Mouse (Mus musculus): Measurements from ENCODE around the gene Mical2.

Mical2 gene

GRCm38 (mm10) chr7:112275093-112275492, 49.4 kb downstream of the Mical2 start:
- no peak for DNase-seq (ENCODE audit: low read depth, low spot score)

GRCm38 (mm10) chr7:112275883-112276282, 50.2 kb downstream of the Mical2 start:
- no peak for DNase-seq (ENCODE audit: low read depth, low spot score)

GRCm38 (mm10) chr7:112276823-112277222, 51.2 kb downstream of the Mical2 start:
- DNase-seq (ENCODE audit: low read depth, low spot score), result no peak

GRCm38 (mm10) chr7:112278648-112279047, 53.0 kb downstream of the Mical2 start:
- DNase-seq (ENCODE audit: low read depth, low spot score), result no peak

GRCm38 (mm10) chr7:112280474-112280873, 54.8 kb downstream of the Mical2 start:
- no peak for DNase-seq (ENCODE audit: low read depth, low spot score)

- peak; percentile 81 for DNase-seq (ENCODE audit: low read depth, low spot score)
Measured at GRCm38 (mm10) chr7:112283606-112284310, 58.1 kb downstream of the Mical2 start.

GRCm38 (mm10) chr7:112285573-112285972, 59.9 kb downstream of the Mical2 start:
- DNase-seq (ENCODE audit: low read depth, low spot score), result no peak

GRCm38 (mm10) chr7:112288352-112289107, 62.9 kb downstream of the Mical2 start:
- no peak for DNase-seq (ENCODE audit: low read depth, low spot score)

- no peak for DNase-seq (ENCODE audit: low read depth, low spot score)
Measured at GRCm38 (mm10) chr7:112289514-112289913, 63.9 kb downstream of the Mical2 start.

- no peak for DNase-seq (ENCODE audit: low read depth, low spot score)
Measured at GRCm38 (mm10) chr7:112289990-112290389, 64.3 kb downstream of the Mical2 start.

GRCm38 (mm10) chr7:112293456-112294104, 67.9 kb downstream of the Mical2 start:
- DNase-seq (ENCODE audit: low read depth, low spot score), result peak; percentile 57

- DNase-seq (ENCODE audit: low read depth, low spot score), result no peak
Measured at GRCm38 (mm10) chr7:112295426-112296221, 70.0 kb downstream of the Mical2 start.

- peak; percentile 81 for DNase-seq (ENCODE audit: low read depth, low spot score)
Measured at GRCm38 (mm10) chr7:112298032-112298431, 72.4 kb downstream of the Mical2 start.

GRCm38 (mm10) chr7:112298871-112299422, 73.3 kb downstream of the Mical2 start:
- DNase-seq (ENCODE audit: low read depth, low spot score), result no peak

GRCm38 (mm10) chr7:112299521-112300096, 74.0 kb downstream of the Mical2 start:
- peak; percentile 58 for DNase-seq (ENCODE audit: low read depth, low spot score)

GRCm38 (mm10) chr7:112300141-112300540, 74.5 kb downstream of the Mical2 start:
- DNase-seq (ENCODE audit: low read depth, low spot score), result peak; percentile 77

GRCm38 (mm10) chr7:112301052-112301451, 75.4 kb downstream of the Mical2 start:
- DNase-seq (ENCODE audit: low read depth, low spot score), result no peak

GRCm38 (mm10) chr7:112304382-112304781, 78.7 kb downstream of the Mical2 start:
- DNase-seq (ENCODE audit: low read depth, low spot score), result peak; percentile 89

GRCm38 (mm10) chr7:112309289-112310016, 83.8 kb downstream of the Mical2 start:
- DNase-seq (ENCODE audit: low read depth, low spot score), result peak; percentile 70

- DNase-seq (ENCODE audit: low read depth, low spot score), result no peak
Measured at GRCm38 (mm10) chr7:112310017-112310360, 84.3 kb downstream of the Mical2 start.

All from brain, adult 2 months (tissue).